Mouse (Mus musculus) stomach, embryonic 15.5 days (tissue): ENCODE measurements around the gene Ap3s2. TPM values are rescaled to one million over a fixed set of nuclear protein-coding genes. Genes with fewer than 3 reads are reported as not detected.
A peak's percentile ranks its signal among the peaks of the same experiment; 100 is the strongest.

Source experiments
- ATAC-seq: fragments of 200-750 bp; cut with Nextera tagmentation; 2 replicates; pipeline ENCODE4 v1.8.0; 2017; ENCODE audit warnings: low read depth, moderate number of reproducible peaks, moderate TSS enrichment; ENCODE audit not compliant: insufficient read depth, low FRiP score
- H3K27ac ChIP-seq: fragments of 300-500 bp; sonication (generic); 2 replicates; pipeline ENCODE4 v1.5.1; 2015; ENCODE audit warnings: mild to moderate bottlenecking, inconsistent platforms
- H3K27me3 ChIP-seq: fragments of 300-500 bp; sonication (generic); replicated peaks from 2 replicates; pipeline ENCODE4 v1.6.1; 2015; ENCODE audit warnings: inconsistent platforms
- H3K36me3 ChIP-seq: fragments of 300-500 bp; sonication (generic); 2 replicates; pipeline ENCODE4 v1.6.1; 2015; ENCODE audit warnings: inconsistent platforms
- H3K4me1 ChIP-seq: fragments of 300-500 bp; sonication (generic); 2 replicates; pipeline ENCODE4 v1.6.1; 2015; ENCODE audit warnings: inconsistent platforms
- H3K4me2 ChIP-seq: fragments of 300-500 bp; sonication (generic); 2 replicates; pipeline ENCODE4 v1.6.1; 2015; ENCODE audit warnings: mild to moderate bottlenecking, inconsistent platforms
- H3K4me3 ChIP-seq: fragments of 300-500 bp; sonication (generic); replicated peaks from 2 replicates; pipeline ENCODE4 v1.5.1; 2015; ENCODE audit warnings: inconsistent platforms
- H3K9ac ChIP-seq: fragments of 300-500 bp; sonication (generic); 2 replicates; pipeline ENCODE4 v1.6.1; 2015; ENCODE audit warnings: inconsistent platforms
- H3K9me3 ChIP-seq: fragments of 300-500 bp; sonication (generic); 2 replicates; pipeline ENCODE4 v1.6.1; 2016; ENCODE audit warnings: inconsistent platforms
- WGBS: fragments of 180-500 bp; shearing (Covaris S2); methylation state at CpG from one replicate; pipeline ENCODE4 v1.1.7; 2015; 5-methylcytosine and 5-hydroxymethylcytosine counted together
- polyA plus RNA-seq: library from polyadenylated mRNA; unstranded; fragments of >200 nt; fragmentation: Nextera tagmentation; extraction: Ambion mirVana; gene quantifications from 2 replicates; pipeline ENCODE4 v1.2.1, GENCODE M21; 2015

Ap3s2 gene
- polyA plus RNA-seq, 1 experiment from 2014 or later: 27.1 TPM

DNA sequence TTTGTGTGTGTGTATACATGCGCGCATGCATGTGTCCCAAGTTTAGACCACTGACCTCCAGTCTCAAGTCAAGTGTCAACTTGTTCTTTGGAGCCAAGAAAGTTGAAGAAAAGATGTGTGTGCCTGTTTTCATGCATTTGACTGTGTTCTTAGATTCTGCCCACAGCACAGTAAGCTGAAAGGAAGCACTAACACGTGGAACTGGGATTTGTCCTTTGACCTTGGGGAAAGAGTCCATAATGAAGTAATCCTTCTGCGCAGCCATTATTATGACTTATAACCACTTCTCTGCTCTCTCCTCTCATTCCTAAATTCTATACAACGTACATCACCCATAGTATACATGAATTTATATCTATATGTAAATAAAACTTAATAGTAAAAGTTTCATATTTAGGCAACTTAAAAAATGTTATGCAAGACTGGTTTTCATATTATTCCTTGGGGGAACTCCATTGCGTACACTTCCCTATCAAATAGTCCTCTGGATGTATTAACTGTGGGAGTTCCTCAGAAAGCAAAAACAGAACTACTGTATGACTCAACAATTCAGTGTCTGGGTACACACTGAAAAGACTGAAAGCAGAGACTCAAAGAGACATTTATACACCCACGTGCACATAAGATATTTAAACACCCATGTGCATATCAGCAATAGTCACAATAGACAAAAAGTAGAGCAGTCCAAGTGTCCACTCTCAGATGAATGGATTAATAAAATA, 36.7 kb downstream of the Ap3s2 start:
- no peak for ATAC-seq
- WGBS: 71% methylated on average over 7 of the region's 7 CpGs
- H3K36me3 ChIP-seq: 0 out of 2 replicates have a peak, but pooled peaks cover 5% of the 10 kb centered on the region

DNA sequence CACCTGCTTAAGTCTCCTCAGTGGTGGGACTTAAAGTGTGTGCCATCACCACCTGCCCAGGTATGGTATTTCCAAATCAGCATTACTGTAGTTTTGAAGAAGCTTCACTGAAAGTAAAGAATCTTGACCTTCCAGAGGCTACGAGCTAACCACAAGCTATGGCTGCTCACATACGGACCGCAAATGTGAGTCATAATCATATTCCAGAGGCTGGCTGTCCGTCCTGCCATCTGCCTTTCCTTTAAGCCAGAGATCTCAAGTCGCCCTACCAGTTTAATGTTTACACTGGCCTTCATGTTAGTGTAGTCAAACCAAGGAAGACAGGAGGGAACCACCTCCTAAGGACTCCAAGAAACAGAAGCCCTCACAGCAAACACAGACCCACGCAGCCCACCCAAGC, 38.5 kb downstream of the Ap3s2 start:
- no peak overlapping the region; the same call in 1 of the 2 replicates for H3K27ac ChIP-seq
- no peak; the same call in 1 of the 2 replicates for ATAC-seq
- H3K9me3 ChIP-seq: no peaks in the 10 kb centered on the region
- no peaks in the 10 kb centered on the region for H3K27me3 ChIP-seq
- no peaks in the 10 kb centered on the region for H3K4me1 ChIP-seq
- 0 out of 2 replicates have a peak, but pooled peaks cover 5% of the 10 kb centered on the region for H3K36me3 ChIP-seq
- no peak overlapping the region for H3K4me2 ChIP-seq
- H3K9ac ChIP-seq: no peak overlapping the region
- 81% methylated on average over 6 of the region's 6 CpGs for WGBS
- H3K4me3 ChIP-seq: no peak overlapping the region

More for the DNA sequence above, 36.7 kb downstream of the Ap3s2 start:
- H3K4me3 ChIP-seq: no peak overlapping the region
- H3K27ac ChIP-seq: no peak overlapping the region
- no peaks in the 10 kb centered on the region for H3K27me3 ChIP-seq
- H3K9me3 ChIP-seq: no peaks in the 10 kb centered on the region
- no peak overlapping the region for H3K4me2 ChIP-seq
- H3K4me1 ChIP-seq: no peaks in the 10 kb centered on the region
- H3K9ac ChIP-seq: no peak overlapping the region

DNA sequence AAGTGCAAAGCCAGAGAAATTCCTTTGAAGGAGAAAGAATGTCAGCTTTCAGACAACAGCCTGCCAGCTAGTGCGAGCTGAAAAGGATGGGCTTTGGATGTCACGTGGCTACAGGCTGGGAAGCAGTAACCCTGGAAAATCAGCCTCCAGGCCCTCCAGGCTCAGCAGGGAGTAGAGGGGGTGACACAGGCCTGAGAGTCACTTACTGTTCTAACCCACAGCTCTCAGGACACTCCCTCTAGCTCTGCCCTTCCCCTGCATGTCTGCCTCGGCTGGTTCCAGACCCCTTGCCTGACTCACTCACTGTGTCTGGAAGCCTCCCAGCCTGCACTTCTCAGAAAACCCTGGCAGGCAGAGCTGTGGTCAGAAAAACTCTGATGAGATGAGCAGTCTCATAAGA, 39.5 kb downstream of the Ap3s2 start:
- no peak overlapping the region for H3K9ac ChIP-seq
- H3K4me3 ChIP-seq: no peak overlapping the region
- H3K4me1 ChIP-seq: no peaks in the 10 kb centered on the region
- H3K27me3 ChIP-seq: no peaks in the 10 kb centered on the region
- H3K4me2 ChIP-seq: no peak overlapping the region
- H3K27ac ChIP-seq: peak overlapping the region; percentile 16; the same call in 1 of the 2 replicates
- ATAC-seq: no peak
- no peaks in the 10 kb centered on the region for H3K9me3 ChIP-seq
- H3K36me3 ChIP-seq: 0 out of 2 replicates have a peak, but pooled peaks cover 5% of the 10 kb centered on the region
- 49% methylated on average over 3 of the region's 3 CpGs for WGBS

DNA sequence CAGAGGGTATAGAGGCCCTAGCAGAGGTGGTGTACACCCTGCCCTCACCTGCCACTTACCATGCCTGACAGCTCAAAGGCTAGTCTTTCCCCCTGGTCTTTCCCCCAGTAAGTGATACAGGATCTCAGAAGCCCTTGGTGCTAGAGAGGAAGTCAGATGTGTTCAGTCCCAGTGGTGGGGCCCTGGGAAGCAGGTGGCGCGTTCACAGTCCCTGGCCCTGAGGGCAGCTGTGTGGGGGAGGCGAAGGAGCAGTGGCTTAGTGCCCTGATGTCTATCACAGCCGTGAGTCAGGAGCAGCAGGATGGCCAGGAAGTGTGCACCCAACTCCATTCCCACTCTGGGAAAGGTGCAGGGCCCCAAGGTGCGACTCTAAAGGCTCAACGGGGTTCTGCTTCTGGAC, 40.4 kb downstream of the Ap3s2 start:
- 84% methylated on average over 6 of the region's 6 CpGs for WGBS
- Histone ChIP-seq H3K9ac (no peak overlapping the region), H3K9me3 (no peaks in the 10 kb centered on the region), H3K4me3 (no peak overlapping the region), H3K4me1 (no peaks in the 10 kb centered on the region), H3K27me3 (no peaks in the 10 kb centered on the region), H3K36me3 (no peaks in the 10 kb centered on the region), H3K27ac (no peak overlapping the region), H3K4me2 (no peak overlapping the region)
- peak; percentile 66; the same call in 1 of the 2 replicates for ATAC-seq

DNA sequence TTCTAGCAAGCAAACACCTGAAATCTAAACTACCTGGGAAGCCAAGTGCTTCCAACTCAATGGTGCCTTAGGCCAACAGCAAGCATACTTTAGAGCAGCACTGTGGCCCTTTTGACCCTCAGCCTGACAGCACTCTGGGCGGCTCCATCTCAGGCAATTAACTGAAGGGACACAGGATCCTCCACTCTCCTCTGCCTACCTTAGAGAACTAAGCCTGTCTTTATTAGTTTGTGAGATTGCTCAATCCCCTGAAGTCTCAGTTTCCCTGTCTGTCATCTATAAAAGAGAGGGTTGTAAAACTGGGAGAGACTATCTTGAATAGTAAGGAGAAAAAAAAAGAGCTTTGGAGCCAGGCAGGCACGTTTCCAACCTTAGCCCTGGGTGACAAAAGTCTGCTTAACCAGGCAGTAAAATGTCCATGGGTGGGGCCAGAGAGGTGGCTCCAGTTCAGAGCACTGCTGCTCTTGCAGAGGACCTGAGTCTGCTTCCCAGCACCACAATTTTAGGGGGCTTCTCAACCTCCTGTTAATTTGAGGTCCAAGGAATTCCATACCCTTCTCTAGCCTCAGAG, 41.9 kb downstream of the Ap3s2 start:
- Histone ChIP-seq H3K4me1 (no peaks in the 10 kb centered on the region), H3K9ac (no peak overlapping the region), H3K9me3 (no peaks in the 10 kb centered on the region), H3K4me2 (no peak overlapping the region), H3K27ac (no peak overlapping the region), H3K4me3 (no peak overlapping the region), H3K27me3 (no peaks in the 10 kb centered on the region), H3K36me3 (no peaks in the 10 kb centered on the region)
- ATAC-seq: no peak
- 68% methylated on average over 2 of the region's 2 CpGs for WGBS

DNA sequence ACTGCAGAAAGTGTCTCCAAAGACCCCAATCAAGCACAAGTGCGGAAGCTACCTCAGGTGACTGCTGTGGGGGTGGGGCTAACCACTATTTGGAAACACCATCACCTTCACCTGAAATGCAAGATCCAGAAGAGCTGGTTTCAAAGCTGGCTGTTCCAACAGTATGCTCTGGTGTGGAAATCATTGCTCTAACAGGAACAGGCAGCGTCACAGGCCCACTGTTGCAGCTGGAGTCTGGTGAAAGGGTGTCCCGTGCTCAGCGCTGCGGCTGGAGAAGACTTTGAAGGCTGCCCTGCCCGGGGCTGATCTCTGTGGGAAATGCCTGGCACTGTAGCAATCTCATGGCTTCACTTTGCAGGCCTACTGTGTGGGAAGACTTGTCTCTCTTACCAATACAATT, 47.0 kb downstream of the Ap3s2 start:
- no peaks in the 10 kb centered on the region for H3K9me3 ChIP-seq
- no peak overlapping the region for H3K4me3 ChIP-seq
- H3K36me3 ChIP-seq: no peaks in the 10 kb centered on the region
- peaks cover 3% of the 10 kb centered on the region; the same call in 1 of the 2 replicates for H3K4me1 ChIP-seq
- ATAC-seq: no peak
- H3K27ac ChIP-seq: no peak overlapping the region
- no peaks in the 10 kb centered on the region for H3K27me3 ChIP-seq
- H3K9ac ChIP-seq: no peak overlapping the region
- WGBS: 77% methylated on average over 6 of the region's 6 CpGs
- no peak overlapping the region for H3K4me2 ChIP-seq

DNA sequence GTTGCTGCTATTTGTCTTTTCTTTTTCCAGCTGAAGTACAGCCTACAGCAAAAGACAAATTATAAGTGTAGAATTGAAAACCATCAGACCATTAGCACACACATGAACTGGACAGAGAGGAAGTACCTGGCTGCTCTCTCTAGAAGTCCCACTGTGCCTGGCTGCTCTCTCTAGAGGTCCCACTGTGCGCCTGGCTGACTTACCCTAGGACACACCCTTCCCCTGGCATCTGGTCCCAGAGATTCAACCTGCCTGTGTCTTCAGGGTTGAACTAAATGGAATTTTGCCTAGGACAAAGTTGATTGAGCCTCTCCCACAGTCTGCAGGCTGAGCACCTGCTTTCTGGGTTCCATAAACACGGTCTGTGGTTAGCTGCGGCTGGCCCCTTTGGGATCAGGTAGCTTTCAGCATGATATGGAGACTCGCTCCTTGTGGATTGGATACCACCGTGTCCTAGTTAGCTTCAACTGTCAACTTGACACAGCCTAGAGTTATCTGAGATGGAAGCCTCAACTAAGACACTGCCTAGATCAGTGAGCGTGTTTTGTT, 48.6 kb downstream of the Ap3s2 start:
- H3K9ac ChIP-seq: no peak overlapping the region
- peaks cover 3% of the 10 kb centered on the region; the same call in 1 of the 2 replicates for H3K4me1 ChIP-seq
- WGBS: 87% methylated on average over 6 of the region's 6 CpGs
- no peak for ATAC-seq
- H3K36me3 ChIP-seq: no peaks in the 10 kb centered on the region
- no peak overlapping the region for H3K27ac ChIP-seq
- H3K4me3 ChIP-seq: no peak overlapping the region
- no peak overlapping the region for H3K4me2 ChIP-seq
- no peaks in the 10 kb centered on the region for H3K9me3 ChIP-seq
- H3K27me3 ChIP-seq: no peaks in the 10 kb centered on the region

DNA sequence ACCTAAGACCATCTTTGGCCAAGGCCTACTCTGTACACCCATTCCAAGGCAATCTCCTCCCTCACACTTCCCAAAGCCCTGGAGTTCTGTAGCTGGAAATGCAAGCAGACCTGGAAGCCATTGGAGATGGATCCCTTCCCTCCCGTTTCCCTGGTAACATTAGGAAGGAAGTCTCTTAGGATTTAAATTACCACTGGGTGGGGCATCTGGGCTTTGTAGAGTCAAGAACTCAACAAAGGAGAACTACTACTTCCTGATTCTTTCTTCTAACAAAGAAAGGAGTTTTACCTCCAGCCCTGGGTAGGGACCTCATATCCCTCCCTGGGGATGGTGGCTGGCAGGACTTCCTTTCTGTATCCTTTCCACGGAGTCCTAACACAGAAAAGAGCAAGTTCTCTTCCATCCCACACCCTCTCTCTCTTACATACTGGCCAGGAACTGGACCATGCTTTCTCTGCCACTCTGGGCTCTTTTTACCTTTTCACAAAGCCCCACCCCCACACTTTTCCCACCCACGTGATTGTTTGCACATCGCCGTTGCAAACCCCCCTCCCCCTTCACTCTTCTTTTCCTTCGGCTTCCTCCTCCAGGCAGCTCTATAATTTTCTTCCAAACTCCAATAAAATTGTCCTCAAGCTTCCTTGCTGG, 51.3 kb downstream of the Ap3s2 start:
- H3K4me1 ChIP-seq: peaks cover 3% of the 10 kb centered on the region; the same call in 1 of the 2 replicates

DNA sequence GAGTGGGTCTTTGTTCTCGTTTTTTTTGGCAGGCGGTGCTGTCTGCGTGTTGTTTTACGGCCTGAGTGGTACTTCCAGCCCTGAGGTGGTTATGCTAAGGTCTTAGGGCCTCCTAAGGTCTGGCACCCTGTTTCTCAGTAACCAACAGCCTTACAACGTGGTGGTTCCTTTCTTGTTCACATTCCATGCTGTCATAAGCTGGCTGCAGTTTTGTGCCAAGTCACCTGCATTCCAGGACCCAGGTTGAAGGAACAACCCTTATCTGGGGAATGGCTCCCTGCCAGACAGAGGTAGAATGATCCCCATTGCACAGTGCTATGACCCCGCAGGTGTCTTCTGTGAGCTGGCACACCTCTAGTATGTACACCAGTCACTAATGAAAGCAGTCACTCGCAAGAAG, 52.0 kb downstream of the Ap3s2 start:
- Histone ChIP-seq H3K36me3 (no peaks in the 10 kb centered on the region), H3K4me1 (peaks cover 3% of the 10 kb centered on the region; the same call in 1 of the 2 replicates), H3K9me3 (no peaks in the 10 kb centered on the region), H3K4me3 (no peak overlapping the region), H3K4me2 (no peak overlapping the region), H3K27me3 (no peaks in the 10 kb centered on the region), H3K9ac (no peak overlapping the region), H3K27ac (no peak overlapping the region)
- 71% methylated on average over 7 of the region's 7 CpGs for WGBS
- peak; percentile 44 for ATAC-seq

More for the DNA sequence above, 51.3 kb downstream of the Ap3s2 start:
- WGBS: 36% methylated on average over 6 of the region's 6 CpGs
- peak; percentile 24; the same call in 1 of the 2 replicates for ATAC-seq
- H3K36me3 ChIP-seq: no peaks in the 10 kb centered on the region
- H3K27ac ChIP-seq: no peak overlapping the region
- no peaks in the 10 kb centered on the region for H3K27me3 ChIP-seq
- H3K4me3 ChIP-seq: no peak overlapping the region
- H3K9me3 ChIP-seq: no peaks in the 10 kb centered on the region
- no peak overlapping the region for H3K9ac ChIP-seq
- no peak overlapping the region for H3K4me2 ChIP-seq

DNA sequence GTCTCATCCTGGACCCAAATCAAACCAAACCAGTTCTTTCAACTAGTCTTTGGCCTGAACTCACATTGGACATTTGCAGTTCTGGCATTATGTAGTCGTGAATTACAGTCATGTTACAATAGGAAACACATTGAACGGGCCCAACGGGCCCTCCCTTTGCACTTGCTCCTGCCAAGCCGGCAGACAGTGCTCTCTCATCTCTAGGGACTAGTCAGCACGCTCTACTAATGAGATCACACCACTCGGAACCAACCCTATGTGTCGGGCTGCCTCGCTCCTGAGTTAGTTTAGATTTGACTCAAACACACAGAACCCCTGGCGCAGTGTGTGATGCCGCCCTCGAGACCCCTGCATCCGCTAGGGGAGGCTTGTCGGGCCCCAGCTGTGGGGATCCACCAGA, 52.6 kb downstream of the Ap3s2 start:
- Histone ChIP-seq H3K4me2 (no peak overlapping the region), H3K36me3 (no peaks in the 10 kb centered on the region), H3K9me3 (no peaks in the 10 kb centered on the region), H3K27ac (no peak overlapping the region), H3K9ac (no peak overlapping the region), H3K4me1 (peaks cover 3% of the 10 kb centered on the region; the same call in 1 of the 2 replicates), H3K4me3 (no peak overlapping the region), H3K27me3 (no peaks in the 10 kb centered on the region)
- ATAC-seq: no peak
- WGBS: 77% methylated on average over 13 of the region's 13 CpGs

DNA sequence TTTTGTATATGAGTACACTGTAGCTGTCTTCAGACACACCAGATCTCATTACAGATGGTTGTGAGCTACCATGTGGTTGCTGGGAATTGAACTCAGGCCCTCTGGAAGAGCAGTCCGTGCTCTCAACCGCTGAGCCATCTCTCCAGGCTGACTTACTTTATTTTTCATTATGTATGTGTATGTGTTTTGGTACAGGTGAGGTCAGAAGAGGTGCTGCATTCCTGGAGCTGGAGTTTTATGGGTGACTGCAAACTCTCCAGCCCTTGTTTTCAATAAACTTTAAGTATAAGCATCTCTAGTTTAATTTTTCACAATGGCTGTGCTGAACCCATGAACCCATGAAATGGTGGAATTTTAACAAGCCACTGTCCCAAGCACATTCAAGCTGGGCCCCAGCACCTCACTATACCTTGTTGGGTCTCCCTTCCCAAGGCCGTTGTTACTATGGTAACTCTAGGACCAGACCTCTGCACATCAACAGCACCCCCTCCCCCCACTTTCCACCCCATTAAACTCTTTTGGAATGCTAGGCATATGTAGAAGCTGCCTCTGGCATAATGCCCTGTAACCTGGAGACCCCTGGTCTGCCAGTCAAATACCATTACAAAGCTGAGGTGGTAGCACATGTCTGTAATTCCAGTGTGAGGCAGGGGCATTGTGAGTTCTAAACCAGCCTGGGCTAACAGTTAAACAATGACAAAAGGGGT, 54.0 kb downstream of the Ap3s2 start:
- no peak overlapping the region for H3K4me3 ChIP-seq
- H3K27me3 ChIP-seq: no peaks in the 10 kb centered on the region
- ATAC-seq: no peak
- H3K36me3 ChIP-seq: no peaks in the 10 kb centered on the region
- H3K9ac ChIP-seq: no peak overlapping the region
- WGBS: 80% methylated on average over 3 of the region's 3 CpGs
- no peak overlapping the region for H3K4me2 ChIP-seq
- no peak overlapping the region for H3K27ac ChIP-seq
- peaks cover 3% of the 10 kb centered on the region; the same call in 1 of the 2 replicates for H3K4me1 ChIP-seq
- no peaks in the 10 kb centered on the region for H3K9me3 ChIP-seq
